ENCODE assay signal across 24 mouse cellular contexts in the genomic region with DNA sequence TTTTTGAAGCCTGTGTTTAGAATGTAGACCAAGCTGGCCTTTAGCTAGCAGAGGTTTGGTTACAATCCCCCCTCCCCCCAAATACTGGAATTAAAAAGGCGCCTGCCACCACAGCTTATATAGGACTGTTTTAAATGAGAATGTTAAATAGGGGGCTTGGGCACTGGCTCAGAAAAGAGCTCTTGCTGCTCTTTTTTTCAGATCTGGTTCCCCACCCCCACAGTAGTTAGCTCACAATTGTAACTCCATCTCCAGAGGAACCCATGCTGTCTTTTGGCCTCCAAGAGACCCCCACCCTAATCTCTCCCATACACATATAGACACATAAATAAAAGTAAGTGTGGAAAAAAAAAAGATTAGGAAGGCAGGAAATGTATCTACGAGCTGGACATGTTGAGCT. TPM values are rescaled to one million over a fixed set of nuclear protein-coding genes. Genes with fewer than 3 reads are reported as not detected.
DNase-seq lines count a peak whose midpoint lies in the region; ATAC-seq and TF ChIP-seq lines count a peak whose summit lies in the region.
"Had no signal": no experiment of that assay in that cellular context is flagged by ENCODE, and none has a peak within 500 bp of the region (broad histone marks: within the 10 kb centered on the region; RNA-seq: fewer than 3 reads in every experiment).

No protein-coding gene starts in this region.

- H3K9ac ChIP-seq in intestine, postnatal 0 days (ENCODE audit: low read depth, low read length), result no peak overlapping the region
- H3K9ac ChIP-seq in stomach, postnatal 0 days (ENCODE audit: low read length), result no peak overlapping the region
- H3K9ac ChIP-seq in forebrain, embryonic 13.5 days, result no peak overlapping the region
- H3K9ac ChIP-seq: embryonic facial prominence, embryonic 12.5 days; heart, embryonic 12.5 days; hindbrain, embryonic 15.5 days had no signal

- 47% methylated on average over 2 of the region's 2 CpGs for WGBS in intestine, postnatal 0 days
- WGBS in stomach, postnatal 0 days, result 29% methylated on average over 2 of the region's 2 CpGs
- 53% methylated on average over 2 of the region's 2 CpGs for WGBS in forebrain, embryonic 13.5 days

- no peaks in the 10 kb centered on the region for H3K27me3 ChIP-seq in intestine, postnatal 0 days (replicated peaks; ENCODE audit: control insufficient read depth, insufficient read depth, low read length)
- H3K27me3 ChIP-seq in stomach, postnatal 0 days (ENCODE audit: control insufficient read depth, insufficient read depth, low read length), result no peaks in the 10 kb centered on the region
- no peaks in the 10 kb centered on the region for H3K27me3 ChIP-seq in forebrain, embryonic 13.5 days
- H3K27me3 ChIP-seq: embryonic facial prominence, embryonic 12.5 days; heart, embryonic 12.5 days; hindbrain, embryonic 15.5 days had no signal

- no peaks in the 10 kb centered on the region for H3K36me3 ChIP-seq in intestine, postnatal 0 days (ENCODE audit: control insufficient read depth, insufficient read depth)
- no peaks in the 10 kb centered on the region for H3K36me3 ChIP-seq in stomach, postnatal 0 days (ENCODE audit: control insufficient read depth, insufficient read depth, low read length)
- H3K36me3 ChIP-seq in forebrain, embryonic 13.5 days (ENCODE audit: poor library complexity, severe bottlenecking), result no peaks in the 10 kb centered on the region
- H3K36me3 ChIP-seq: embryonic facial prominence, embryonic 12.5 days; G1E; heart, embryonic 12.5 days; hindbrain, embryonic 10.5 days; hindbrain, embryonic 15.5 days had no signal

- no peaks in the 10 kb centered on the region for H3K9me3 ChIP-seq in intestine, postnatal 0 days (ENCODE audit: control insufficient read depth)
- H3K9me3 ChIP-seq in stomach, postnatal 0 days (ENCODE audit: control insufficient read depth, low read length), result 0 out of 2 replicates have a peak, but pooled peaks cover 2% of the 10 kb centered on the region
- H3K9me3 ChIP-seq in forebrain, embryonic 13.5 days (replicated peaks), result 0 out of 2 replicates have a peak, but pooled peaks cover 4% of the 10 kb centered on the region
- H3K9me3 ChIP-seq: hindbrain, embryonic 10.5 days; hindbrain, embryonic 15.5 days had no signal

- no peaks in the 10 kb centered on the region for H3K4me1 ChIP-seq in intestine, postnatal 0 days (replicated peaks; ENCODE audit: control insufficient read depth, insufficient read depth, low read length)
- H3K4me1 ChIP-seq in stomach, postnatal 0 days (replicated peaks; ENCODE audit: control insufficient read depth, insufficient read depth), result no peaks in the 10 kb centered on the region
- H3K4me1 ChIP-seq in forebrain, embryonic 13.5 days, result 0 out of 2 replicates have a peak, but pooled peaks cover 8% of the 10 kb centered on the region
- H3K4me1 ChIP-seq: embryonic facial prominence, embryonic 12.5 days; hindbrain, embryonic 15.5 days had no signal

- H3K4me2 ChIP-seq in intestine, postnatal 0 days (replicated peaks; ENCODE audit: low read depth), result peak overlapping the region; percentile 44
- no peak overlapping the region; the same call in 1 of the 2 replicates for H3K4me2 ChIP-seq in stomach, postnatal 0 days (replicated peaks; ENCODE audit: low read depth)
- no peak overlapping the region for H3K4me2 ChIP-seq in forebrain, embryonic 13.5 days
- H3K4me2 ChIP-seq: embryonic facial prominence, embryonic 12.5 days; heart, embryonic 12.5 days; hindbrain, embryonic 15.5 days had no signal

- no peak for TF ChIP-seq CTCF in intestine, postnatal 0 days (IDR thresholded peaks at IDR 0.05; ENCODE audit: low read depth)
- TF ChIP-seq CTCF in stomach, postnatal 0 days (IDR thresholded peaks at IDR 0.05; ENCODE audit: low read depth), result no peak

- intact Hi-C loops in gastrocnemius, postnatal 14 days (cut with DNase I; ENCODE audit: low total_unique reads), result no loop called here

- peak overlapping the region; percentile 90 for H3K27ac ChIP-seq in intestine, postnatal 0 days (ENCODE audit: low read depth, low read length)
- peak overlapping the region; percentile 70 for H3K27ac ChIP-seq in stomach, postnatal 0 days (replicated peaks)
- no peak overlapping the region for H3K27ac ChIP-seq in forebrain, embryonic 13.5 days
- H3K27ac ChIP-seq: embryonic facial prominence, embryonic 12.5 days; hindbrain, embryonic 10.5 days; hindbrain, embryonic 15.5 days had no signal

- no peak for TF ChIP-seq EP300 in stomach, postnatal 0 days (optimal IDR thresholded peaks at IDR 0.05)

- peak; percentile 40 for DNase-seq in heart, adult 11 months
- DNase-seq in heart, adult 9 months (ENCODE audit: low spot score in 2 of 2), result no peak
- DNase-seq in ES-CJ7 (ENCODE audit: low read depth, low spot score), result peak; percentile 76
- no peak for DNase-seq in stomach, postnatal 0 days (ENCODE audit: low spot score)
- no peak for DNase-seq in gastrocnemius, postnatal 14 days
- DNase-seq: adrenal gland, postnatal 25 days; B cell, adult 2 months; cerebellum, adult 18-20 months; cerebellum, postnatal 14 days; gastrocnemius, postnatal 25 days; kidney, adult 18-20 months had no signal

- H3K4me3 ChIP-seq in intestine, postnatal 0 days (ENCODE audit: low read depth, low read length), result no peak overlapping the region
- no peak overlapping the region for H3K4me3 ChIP-seq in stomach, postnatal 0 days (ENCODE audit: low read depth, low read length)
- no peak overlapping the region for H3K4me3 ChIP-seq in forebrain, embryonic 13.5 days
- H3K4me3 ChIP-seq: embryonic facial prominence, embryonic 12.5 days; heart, embryonic 12.5 days; hindbrain, embryonic 10.5 days; hindbrain, embryonic 15.5 days had no signal

- no peak for ATAC-seq in intestine, postnatal 0 days
- ATAC-seq in stomach, postnatal 0 days (ENCODE audit: low FRiP score, low TSS enrichment), result no peak
- no peak for ATAC-seq in forebrain, embryonic 13.5 days
- ATAC-seq: activated CD4-positive, CD25-positive, alpha-beta regulatory T cell, adult 4 months; CD4-positive, CD25-positive, alpha-beta regulatory T cell, adult 4 months; forebrain, embryonic 16.5 days had no signal

RNA-seq across cellular contexts. Expression of a gene that starts 20.6 kb away (rescaled TPM):
- 0.09 and 0.26 TPM in 2 replicates for polyA plus RNA-seq in intestine, postnatal 0 days (2015; fragmentation: Nextera tagmentation; extraction: Ambion mirVana)
- 0.05 and 0.06 TPM in 2 replicates for polyA plus RNA-seq in stomach, postnatal 0 days (2015; fragmentation: Nextera tagmentation; extraction: Ambion mirVana)
- total RNA-seq in gastrocnemius, postnatal 14 days (2021), result not detected
- not detected in 2 replicates for polyA plus RNA-seq in forebrain, embryonic 13.5 days (2015; fragmentation: Nextera tagmentation; extraction: Ambion mirVana)
- total RNA-seq: adrenal gland, postnatal 25 days; common myeloid progenitor, adult 5-6 weeks; granulocyte monocyte progenitor cell, adult 5-6 weeks had no signal
- polyA plus RNA-seq: activated CD4-positive, CD25-positive, alpha-beta regulatory T cell, adult 4 months; CD4-positive, CD25-positive, alpha-beta regulatory T cell, adult 4 months; embryonic facial prominence, embryonic 12.5 days; forebrain, embryonic 11.5 days; forebrain, embryonic 16.5 days; G1E; hindbrain, embryonic 10.5 days had no signal

RNA-seq across cellular contexts. Expression of a gene that starts 37.9 kb away (rescaled TPM):
- polyA plus RNA-seq in intestine, postnatal 0 days (2015; fragmentation: Nextera tagmentation; extraction: Ambion mirVana), result 7.0 and 7.7 TPM in 2 replicates
- 7.6 and 8.3 TPM in 2 replicates for polyA plus RNA-seq in stomach, postnatal 0 days (2015; fragmentation: Nextera tagmentation; extraction: Ambion mirVana)
- 10 to 100 TPM; 24.9 to 27.6 TPM for total RNA-seq in gastrocnemius, postnatal 14 days (2021)
- 24.1 and 25.0 TPM in 2 replicates for polyA plus RNA-seq in forebrain, embryonic 13.5 days (2015; fragmentation: Nextera tagmentation; extraction: Ambion mirVana)

Comparison
In these comparisons a context has a peak if more than half of its experiments do, and no peak if none do; other contexts are left out.
1. DNase-seq: peak in heart, adult 11 months (single experiment) and ES-CJ7 (single experiment); none in heart, adult 9 months (0 of 2), stomach, postnatal 0 days (single experiment) and gastrocnemius, postnatal 14 days (single experiment).